Mouse (Mus musculus): ENCODE data around the gene Prkca.
A peak's percentile ranks its signal among the peaks of the same experiment; 100 is the strongest.

Gene Prkca

DNA sequence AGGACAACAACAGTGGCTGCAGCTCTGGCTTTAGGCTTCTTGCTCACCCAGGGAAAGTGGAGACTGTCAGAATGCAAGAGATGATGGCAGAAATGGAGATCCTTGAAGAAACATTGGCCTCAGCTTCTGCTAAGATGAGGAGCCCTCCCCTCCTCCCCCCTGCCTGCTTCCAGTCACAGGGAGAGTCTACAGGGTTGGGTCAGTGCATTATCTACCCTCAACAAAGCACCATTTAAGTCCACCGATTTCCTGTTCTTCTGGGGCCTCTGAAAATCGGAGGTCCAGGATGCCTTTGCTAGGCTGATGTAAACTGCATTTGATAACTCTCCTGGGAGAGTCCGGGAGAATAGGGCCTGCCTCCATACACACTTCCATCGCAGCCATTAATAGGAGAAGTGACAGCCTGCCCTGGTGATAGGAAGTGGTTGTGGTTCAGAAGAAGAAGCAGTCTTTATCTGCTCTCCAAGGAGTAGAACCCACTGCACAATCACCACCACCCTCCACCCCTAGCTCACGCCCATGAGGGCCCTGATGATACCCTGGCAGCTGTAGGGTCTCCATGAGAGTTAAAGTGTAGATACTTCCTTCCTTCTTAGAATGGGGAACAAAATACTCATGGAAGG is 108.5 kb downstream of the Prkca start:
- DNase-seq (ENCODE audit: low spot score in 2 of 2): no peak

DNA sequence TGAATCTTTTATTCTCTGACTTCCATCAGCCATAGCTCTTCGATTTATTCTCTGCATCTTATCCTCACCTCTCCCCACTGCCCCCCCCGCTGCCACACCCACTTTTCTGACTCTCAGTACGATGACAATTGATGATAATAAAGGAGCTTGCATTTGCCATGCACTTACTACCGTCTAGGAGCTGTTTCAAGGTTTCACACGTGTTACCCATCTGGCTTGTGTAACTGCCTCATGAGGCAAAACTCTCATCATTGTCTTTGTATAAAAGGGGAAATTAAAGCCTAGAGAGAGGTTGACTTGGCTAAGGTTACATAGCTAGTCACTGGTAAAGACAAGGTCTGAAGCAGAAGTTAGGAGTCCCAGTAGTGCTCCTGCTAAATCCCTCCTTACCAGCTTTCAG is 110.7 kb downstream of the Prkca start:
- DNase-seq (ENCODE audit: low spot score in 2 of 2): no peak

DNA sequence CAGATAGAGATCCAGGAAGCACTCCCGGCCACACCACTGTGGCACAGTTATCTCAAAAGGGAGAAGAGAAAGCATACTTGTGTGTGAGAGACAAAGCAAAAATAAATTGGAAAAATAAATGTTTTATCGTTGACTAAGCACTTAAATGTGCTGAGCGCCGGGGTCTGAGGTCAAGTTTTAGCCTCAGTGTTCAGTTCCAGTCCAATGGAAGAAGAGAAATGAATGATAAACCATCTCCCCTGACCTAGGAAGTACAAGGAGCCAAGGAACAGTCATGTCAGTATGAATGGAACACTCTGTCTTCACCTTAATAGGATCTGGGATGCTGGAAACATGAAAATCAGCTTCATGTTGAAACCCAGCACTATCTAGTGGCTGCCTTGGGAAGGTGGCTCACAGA is 113.6 kb downstream of the Prkca start:
- DNase-seq (ENCODE audit: low spot score in 2 of 2): no peak

DNA sequence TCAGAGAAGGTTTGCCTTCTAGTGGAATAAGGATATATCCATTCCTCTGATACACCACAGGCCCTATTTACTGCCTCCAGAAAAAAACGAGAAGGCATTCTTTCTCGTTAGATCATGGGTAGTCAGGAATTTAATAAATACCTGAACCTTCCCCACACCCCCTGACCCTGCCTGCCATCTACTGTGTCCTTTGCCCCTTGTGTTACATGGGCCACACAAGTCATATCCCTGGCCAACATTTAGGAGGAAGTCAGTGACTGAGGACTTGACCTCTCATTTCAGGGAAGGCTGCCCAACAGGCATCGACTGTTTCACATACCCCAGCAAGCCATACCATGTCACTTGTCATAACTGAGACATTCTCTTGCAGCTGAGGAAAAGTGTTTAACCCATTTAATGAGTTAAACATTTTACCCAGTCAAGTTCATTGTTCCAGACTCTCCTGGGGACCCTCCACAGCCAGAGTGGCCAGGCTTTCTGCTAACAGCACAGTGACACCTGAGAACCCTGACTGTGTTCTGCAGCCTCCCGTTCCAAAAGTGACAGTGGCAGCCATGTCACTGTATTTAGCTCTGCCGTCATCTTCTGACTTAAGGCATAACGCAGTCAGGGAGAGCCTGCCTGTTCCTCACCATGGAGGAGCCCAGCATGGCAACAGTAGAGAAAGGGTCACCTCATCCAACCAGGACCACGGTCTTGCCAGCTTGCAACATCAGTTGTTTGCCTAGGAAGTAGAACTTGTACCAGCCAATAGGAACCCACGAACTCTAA is 114.4 kb downstream of the Prkca start:
- no peak for DNase-seq (ENCODE audit: low spot score in 2 of 2)

DNA sequence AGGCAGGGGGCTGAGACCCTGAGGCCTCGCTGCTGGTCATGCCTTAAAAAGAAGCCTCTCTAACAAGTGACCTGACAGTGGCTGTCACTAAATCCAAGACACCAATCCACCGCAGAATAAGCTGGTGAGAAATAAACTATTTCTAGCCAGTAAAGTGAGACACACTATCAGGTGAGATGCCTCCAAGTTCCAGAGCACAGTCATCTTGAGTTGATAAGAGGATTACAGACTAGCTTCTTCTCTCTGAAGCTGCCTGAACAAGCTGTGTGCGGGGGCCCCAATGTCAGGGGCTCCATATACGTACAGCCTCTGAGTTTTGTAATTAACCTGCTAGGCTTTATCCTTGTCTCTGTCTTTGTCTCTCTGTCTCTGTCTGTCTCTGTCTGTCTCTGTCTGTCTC is 115.2 kb downstream of the Prkca start:
- DNase-seq (ENCODE audit: low spot score in 2 of 2): no peak

DNA sequence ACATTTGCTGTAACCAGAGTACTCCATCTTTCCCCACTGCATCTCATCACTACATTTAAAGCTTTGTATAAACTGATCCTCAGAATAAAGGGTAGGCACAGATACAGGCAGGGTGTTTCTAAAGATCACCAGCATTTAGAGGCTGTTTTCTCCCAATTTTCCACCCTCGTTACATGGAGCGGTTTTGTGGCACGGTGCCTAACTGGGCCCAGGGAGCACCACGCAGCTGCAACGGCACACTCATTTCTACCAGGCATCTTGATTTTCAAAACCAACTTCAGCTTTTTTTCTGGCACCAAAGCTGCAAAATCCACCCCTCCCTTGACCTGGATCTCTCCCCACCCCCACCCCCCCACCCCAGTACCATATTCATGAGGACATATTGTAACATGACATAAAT is 117.5 kb downstream of the Prkca start:
- no peak for DNase-seq (ENCODE audit: low spot score in 2 of 2)

DNA sequence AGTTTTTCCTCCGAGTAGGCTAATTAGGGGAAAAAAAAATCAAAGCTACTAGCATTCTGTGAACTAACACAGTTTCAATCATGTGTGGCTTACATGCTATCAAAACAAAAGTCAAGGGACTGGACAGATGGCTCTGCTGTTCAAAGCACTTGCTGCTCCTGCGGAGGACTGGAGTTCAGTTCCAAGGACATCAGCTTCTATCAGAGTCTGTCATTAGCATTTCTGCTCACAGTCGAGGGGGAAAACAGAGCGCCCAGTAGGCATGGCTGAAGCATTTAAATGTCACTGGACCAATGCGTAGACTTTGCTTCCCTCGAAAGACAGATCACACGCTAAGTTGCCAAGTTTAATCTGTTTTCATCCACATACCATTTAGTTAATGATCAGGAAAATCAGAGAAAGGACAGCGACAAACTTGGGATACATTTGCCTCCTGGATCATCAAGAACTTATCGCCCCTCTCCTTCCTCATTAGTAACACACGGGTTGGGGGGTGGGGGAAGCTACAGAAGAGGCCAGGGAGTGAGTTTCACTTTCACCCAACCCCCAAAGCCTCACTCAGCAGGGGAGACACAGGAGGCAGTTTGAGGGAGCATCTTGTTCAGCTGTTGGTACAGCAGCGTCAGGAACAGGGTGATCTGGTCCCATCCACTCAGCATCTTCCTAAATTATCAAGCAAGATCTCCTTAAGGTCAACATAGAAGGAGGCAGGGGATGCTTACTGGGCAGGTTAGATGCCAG is 119.3 kb downstream of the Prkca start:
- DNase-seq (ENCODE audit: low spot score in 2 of 2): no peak

DNA sequence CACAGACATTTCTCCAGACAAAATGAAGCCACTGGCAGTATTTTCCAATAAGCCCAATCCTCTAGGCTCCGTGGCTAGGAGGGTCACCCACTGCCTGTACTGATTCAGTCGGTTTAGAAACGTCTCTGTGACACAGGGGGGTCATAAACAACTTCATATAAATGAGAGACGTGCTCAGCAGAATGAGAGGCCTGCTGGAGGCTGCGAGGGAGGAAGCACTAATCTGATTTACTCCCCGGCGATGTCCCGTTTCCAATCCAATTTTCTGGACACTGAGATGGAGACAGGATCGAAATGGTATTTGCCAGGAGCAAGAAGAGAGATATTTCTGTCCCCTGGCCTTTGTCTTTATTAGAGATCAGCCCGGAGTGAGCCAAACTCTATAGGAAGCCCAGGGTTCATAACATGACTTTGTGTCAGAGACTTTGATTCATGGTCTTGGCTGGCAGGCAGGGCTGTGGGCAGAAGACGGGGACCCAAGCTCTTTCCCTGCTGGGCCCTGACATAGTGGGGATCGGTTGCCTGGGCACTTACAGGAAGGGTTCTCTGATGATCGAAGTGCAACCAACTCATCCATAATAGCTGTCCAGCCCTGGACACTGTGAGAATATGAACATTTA is 120.0 kb downstream of the Prkca start:
- DNase-seq (ENCODE audit: low spot score in 2 of 2): no peak

DNA sequence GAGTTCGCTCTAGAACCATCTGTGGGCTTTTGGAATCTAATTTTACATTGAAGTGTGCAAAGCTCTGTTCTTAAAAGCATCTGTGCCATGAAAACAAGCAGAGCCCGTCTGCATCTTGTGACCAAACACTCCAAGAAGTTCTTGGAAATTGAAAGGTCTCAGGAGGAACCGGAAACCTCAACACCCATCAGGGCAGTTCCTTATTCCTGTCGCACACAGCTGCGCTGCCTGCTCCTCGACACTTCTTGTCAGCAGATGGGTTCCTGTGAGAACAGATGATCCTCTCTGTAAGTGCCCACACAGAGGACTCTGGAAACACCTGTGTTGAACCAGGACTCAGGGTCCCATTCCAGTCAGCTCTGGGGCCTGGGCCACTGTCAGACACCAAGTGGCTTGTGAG is 120.6 kb downstream of the Prkca start:
- peak in 1 of 2 experiments; percentile 63 for DNase-seq (ENCODE audit: low spot score in 2 of 2)

DNA sequence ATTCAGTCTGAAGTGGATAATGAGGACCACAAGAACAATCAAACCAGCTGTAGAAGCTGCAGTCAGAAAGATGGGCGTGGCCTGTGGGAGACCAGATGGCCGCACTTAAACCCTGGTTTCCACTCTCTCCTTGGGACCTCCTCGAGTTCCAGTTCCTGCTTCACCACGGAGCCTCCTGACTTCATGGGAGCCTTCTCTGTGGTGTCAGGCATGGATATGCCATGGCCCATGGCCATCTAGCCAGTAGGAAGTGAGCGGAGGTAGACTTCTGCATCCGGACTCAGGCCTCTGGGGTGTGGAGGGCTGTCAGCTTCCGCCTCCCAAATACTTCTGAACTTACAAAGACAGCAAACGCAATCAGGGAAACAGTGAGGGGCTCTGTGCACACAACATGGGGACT is 121.1 kb downstream of the Prkca start:
- peak; percentile 33 to 36 for DNase-seq (ENCODE audit: low spot score in 2 of 2)

DNA sequence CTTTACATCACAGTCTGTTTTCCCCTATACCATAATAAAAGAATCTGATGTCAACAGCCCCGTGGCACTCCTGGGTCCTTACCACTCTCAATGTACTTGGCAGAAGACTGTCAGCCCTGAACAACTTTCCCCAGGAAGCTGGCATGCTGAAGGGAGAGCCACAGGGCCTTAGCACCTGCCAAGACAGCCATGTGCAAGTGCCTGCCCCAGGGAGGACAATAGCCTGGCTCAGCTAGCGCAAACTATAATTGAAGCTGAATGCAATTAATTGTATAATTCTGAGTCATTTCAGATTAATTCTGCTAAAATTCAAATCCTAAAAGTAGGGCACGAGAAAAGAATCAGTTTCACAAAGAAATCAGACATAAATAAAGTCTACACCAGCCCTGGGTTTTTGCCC is 121.7 kb downstream of the Prkca start:
- DNase-seq (ENCODE audit: low spot score in 2 of 2): no peak

DNA sequence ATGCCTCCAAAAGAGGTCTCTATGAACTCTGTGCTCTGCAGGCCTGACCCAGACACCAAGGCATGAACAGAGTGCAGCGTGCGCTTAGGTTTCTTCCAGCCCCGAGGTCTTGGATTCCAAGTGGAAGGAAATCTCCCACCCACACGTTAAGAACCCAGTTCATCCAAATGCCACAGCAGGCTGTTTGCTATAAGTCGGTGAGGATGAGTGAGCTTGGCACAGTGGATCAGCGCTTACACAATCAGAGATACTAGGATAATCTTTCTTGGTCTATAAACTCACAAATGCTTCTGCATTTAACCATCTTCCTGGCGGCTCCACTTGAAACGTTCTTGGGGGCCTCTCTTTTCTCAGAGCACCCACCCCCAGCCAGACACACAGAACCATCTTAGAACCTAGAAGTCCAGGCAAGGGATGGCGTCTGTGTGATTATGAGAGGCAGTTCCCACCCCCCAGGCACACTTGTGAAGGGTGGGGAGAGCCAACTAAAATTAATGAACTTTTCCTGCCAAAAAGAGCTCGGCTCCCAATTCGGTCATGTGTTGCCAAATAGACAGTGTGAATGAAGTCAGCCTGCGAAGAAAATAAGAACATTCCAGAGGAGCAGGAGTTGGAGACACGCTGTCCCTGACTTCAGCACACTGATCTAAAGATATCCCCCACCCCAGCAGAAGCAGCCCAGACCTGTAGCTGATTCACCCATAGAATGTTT is 122.4 kb downstream of the Prkca start:
- DNase-seq (ENCODE audit: low spot score in 2 of 2): peak; percentile 61 to 77

DNA sequence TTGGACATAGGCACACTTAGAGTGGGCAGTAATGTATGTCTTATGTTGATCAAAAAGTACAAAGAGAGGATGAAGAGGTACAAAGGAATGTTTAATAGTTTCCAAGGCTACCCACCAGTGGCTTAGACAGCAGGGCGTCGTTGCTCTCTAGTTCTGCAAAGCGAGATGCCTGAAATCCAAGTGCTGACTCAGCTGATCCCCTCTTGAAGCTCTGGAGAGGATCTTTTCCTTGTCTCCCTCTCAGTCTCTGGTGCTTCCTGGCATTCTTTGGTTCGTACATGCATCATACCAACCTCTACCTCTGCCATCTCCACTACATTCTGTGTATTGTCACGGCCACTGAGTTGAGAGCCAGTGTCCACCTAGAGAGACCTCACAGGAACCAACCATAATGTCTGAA is 123.1 kb downstream of the Prkca start:
- DNase-seq (ENCODE audit: low spot score in 2 of 2): no peak

DNA sequence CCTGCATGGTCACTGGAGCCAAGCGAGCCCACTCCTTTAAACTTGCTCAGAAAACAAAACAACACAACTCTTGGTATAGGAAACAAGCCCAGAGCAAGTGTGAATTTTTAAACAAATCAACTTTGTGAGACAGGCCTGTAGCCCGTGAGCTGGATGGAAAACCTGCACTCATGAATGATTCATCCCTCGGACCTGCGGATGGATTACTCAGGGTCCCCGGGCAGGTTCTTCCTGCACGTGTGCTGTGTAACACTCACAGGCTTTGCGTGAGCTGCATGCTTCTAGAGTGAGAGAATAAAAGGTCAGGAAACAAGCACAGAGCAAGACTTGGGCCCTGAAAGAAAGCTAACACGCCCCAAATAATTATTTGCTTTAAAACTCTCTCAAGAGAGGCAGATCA is 126.7 kb downstream of the Prkca start:
- DNase-seq (ENCODE audit: low spot score in 2 of 2): no peak

DNA sequence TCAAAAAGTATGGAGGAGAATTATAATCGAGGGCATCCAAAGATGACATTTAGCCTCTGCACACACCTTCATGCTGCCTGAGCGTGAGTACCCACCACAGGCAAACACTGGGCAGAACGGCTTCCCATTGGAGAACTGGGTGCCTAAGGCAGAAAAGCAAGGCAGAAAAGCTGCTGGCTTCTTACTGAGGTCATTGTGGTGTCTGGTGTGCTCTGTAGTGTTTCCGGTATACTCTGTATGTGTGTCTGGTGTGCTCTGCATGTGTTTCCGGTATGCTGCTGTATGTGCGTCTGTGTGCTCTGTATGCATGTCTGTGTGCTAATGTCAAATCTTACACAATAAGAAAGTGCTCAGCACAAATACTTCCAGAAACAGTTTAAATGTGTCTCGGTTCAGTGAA is 127.7 kb downstream of the Prkca start:
- DNase-seq (ENCODE audit: low spot score in 2 of 2): no peak

DNA sequence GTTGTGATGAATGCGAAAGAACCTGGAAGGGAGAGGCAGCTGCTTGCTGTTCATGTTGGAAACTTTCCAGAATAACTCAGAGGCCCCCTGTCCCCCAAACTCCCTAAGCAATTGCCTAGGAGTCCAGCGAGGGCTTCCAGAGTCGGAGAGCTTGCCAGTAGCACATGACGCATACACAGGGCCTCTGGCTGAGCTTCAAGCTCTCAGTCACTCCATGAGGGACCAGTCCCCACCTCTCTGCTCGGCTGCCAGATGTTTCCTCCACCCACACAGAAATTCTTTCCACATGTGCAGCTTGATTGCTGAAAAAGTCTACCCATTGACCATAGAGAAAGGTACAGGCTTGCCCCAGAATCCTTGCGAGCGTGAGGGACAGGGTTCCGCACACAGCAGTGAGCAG is 128.3 kb downstream of the Prkca start:
- DNase-seq (ENCODE audit: low spot score in 2 of 2): no peak

DNA sequence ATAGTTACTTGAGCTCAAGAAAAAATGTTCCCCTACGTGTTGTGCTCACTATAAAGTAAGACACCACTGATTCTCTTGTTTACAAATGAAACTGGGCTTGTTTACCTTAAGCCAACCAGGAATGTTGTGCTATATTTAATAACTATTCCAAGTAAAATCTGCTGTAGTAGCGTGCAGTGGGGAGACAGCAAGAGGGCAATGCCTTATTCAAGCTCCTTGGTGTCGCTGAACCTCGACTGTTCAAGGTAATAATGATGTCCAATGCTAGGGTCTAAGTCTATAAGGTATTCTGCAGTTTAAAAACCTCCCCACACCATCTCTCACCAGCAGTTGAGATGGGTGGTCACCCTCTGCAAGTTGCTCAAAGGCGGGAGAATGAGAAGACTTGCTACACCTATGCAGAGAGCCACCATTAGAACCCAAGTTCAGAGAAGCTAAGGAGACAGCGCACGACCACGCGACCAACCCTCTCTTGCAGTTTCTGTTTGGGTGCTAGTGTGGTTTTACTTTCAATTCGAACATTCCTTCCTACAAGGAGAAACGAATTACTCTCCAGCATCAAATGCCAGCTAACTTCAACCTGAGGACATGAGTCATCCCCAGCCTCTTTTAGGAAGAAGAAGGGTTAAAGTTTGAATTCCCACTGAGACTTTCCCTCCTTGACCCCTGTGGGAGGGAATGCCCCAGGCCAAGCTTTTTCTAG is 129.1 kb downstream of the Prkca start:
- DNase-seq (ENCODE audit: low spot score in 2 of 2): no peak

DNA sequence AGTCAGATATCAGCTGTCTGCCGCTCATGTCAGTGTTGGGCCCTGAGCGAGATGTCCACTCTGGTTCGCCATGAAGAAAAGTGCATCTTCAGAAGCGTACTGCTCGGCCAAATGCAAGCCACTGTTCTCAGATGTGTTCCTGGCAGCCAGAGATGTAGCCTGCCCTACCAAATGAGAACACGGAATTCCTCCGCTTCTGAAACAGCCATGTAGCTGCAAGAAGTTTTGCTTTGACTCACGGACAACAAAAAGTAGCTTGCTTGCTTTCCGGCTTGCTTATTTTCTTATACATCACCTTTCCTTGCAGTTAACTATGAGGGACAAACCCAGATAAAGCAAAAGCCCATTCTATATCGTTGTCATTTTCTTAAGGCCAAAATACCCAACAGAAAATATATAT is 129.9 kb downstream of the Prkca start:
- DNase-seq (ENCODE audit: low spot score in 2 of 2): no peak

DNA sequence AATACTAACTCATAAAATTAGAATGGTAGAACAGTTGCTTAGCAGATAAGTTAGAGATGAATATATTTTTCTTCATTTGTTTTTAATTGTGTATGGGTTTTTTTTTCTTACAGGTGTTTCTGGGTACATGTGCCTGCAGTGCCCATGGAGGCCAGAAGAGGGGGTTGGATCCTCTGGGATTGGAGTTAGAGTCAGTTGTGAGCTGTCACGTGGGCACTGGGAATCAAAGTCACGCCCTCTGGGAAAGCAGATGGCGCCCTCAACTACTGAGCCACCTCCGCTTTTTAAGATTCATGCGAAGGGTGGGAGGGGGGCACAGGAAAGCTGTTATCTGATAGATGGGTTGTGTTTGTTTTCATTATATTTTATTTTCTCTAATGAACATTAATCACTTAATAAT is 131.1 kb downstream of the Prkca start:
- DNase-seq (ENCODE audit: low spot score in 2 of 2): no peak

DNA sequence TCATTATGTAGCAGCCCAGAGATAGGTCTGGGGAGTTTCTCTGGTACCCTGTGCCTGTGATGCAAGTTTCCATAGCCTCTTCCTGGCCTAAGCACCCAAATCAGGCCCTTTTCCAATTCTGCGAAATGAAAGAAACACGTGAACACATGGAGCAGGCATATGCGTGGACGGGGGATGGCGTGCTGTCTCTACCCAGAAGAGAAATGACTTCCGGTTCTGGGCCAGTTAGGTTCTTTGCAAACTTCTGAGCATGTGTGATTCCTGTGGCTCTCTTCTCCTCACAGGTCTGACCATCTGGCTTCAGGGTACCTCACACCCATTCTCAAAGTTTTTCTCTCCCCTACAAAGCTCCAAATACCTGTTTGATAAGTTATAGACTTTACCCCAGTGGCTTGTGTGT is 131.7 kb downstream of the Prkca start:
- no peak for DNase-seq (ENCODE audit: low spot score in 2 of 2)

DNA sequence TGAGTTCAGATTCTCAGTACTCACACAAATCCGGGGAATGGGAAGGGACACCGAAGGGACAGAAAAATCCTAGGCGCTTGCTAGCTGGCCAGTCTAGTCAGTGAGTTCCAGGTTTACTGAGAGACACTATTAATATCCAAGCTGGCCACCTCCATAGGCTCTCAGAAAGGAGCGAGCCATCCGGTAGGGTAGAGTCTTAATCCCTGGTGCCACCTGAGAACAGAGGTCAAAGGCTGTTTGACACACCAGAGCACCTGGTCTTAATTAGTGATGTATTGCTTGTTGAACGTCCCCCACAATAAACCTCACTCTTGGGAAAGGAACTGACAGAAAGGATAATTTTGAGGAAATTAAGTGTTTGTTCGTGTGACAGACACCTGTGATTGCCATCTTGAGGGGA is 133.0 kb downstream of the Prkca start:
- DNase-seq (ENCODE audit: low spot score in 2 of 2): no peak
